ENCODE assay signal across 9 mouse cellular contexts in genomic region chr3:21564847-21565485, GRCm38 (mm10).
DNase-seq lines count a peak whose midpoint lies in the region; ATAC-seq and TF ChIP-seq lines count a peak whose summit lies in the region.
"Had no signal": no experiment of that assay in that cellular context is flagged by ENCODE, and none has a peak within 500 bp of the region (broad histone marks: within the 10 kb centered on the region; RNA-seq: fewer than 3 reads in every experiment).

No protein-coding gene starts in this region.

- no peak overlapping the region for H3K9ac ChIP-seq in forebrain, embryonic 13.5 days
- H3K9ac ChIP-seq in hindbrain, embryonic 12.5 days: no peak overlapping the region
- H3K9ac ChIP-seq in midbrain, postnatal 0 days (replicated peaks; ENCODE audit: low read length, poor library complexity, severe bottlenecking): no peak overlapping the region
- H3K9ac ChIP-seq in intestine, postnatal 0 days (ENCODE audit: low read depth, low read length): no peak overlapping the region

- H3K4me3 ChIP-seq in left cerebral cortex, adult 2 months: no peak overlapping the region
- H3K4me3 ChIP-seq in forebrain, embryonic 13.5 days: no peak overlapping the region
- H3K4me3 ChIP-seq in hindbrain, embryonic 12.5 days: no peak overlapping the region
- no peak overlapping the region for H3K4me3 ChIP-seq in midbrain, postnatal 0 days (ENCODE audit: low read depth, low read length)
- no peak overlapping the region for H3K4me3 ChIP-seq in intestine, postnatal 0 days (ENCODE audit: low read depth, low read length)

- no peaks in the 10 kb centered on the region for H3K36me3 ChIP-seq in forebrain, embryonic 13.5 days (ENCODE audit: poor library complexity, severe bottlenecking)
- no peaks in the 10 kb centered on the region for H3K36me3 ChIP-seq in hindbrain, embryonic 12.5 days
- no peaks in the 10 kb centered on the region for H3K36me3 ChIP-seq in midbrain, postnatal 0 days (ENCODE audit: insufficient read depth, low read length)
- H3K36me3 ChIP-seq in intestine, postnatal 0 days (ENCODE audit: control insufficient read depth, insufficient read depth): no peaks in the 10 kb centered on the region

- H3K4me1 ChIP-seq in forebrain, embryonic 13.5 days: peaks cover 19% of the 10 kb centered on the region
- peaks cover 13% of the 10 kb centered on the region for H3K4me1 ChIP-seq in hindbrain, embryonic 12.5 days
- H3K4me1 ChIP-seq in midbrain, postnatal 0 days (ENCODE audit: insufficient read depth, low read length): no peaks in the 10 kb centered on the region; the same call in 1 of the 2 replicates
- H3K4me1 ChIP-seq in intestine, postnatal 0 days (replicated peaks; ENCODE audit: control insufficient read depth, insufficient read depth, low read length): no peaks in the 10 kb centered on the region

- no peak for TF ChIP-seq CTCF in left cerebral cortex, adult 2 months (IDR thresholded peaks at IDR 0.05)
- no peak for TF ChIP-seq CTCF in midbrain, postnatal 0 days (IDR thresholded peaks at IDR 0.05)
- TF ChIP-seq CTCF in intestine, postnatal 0 days (IDR thresholded peaks at IDR 0.05; ENCODE audit: low read depth): no peak

- ATAC-seq in forebrain, embryonic 13.5 days: no peak
- ATAC-seq in hindbrain, embryonic 12.5 days (ENCODE audit: low FRiP score): no peak; the same call in 1 of the 2 replicates
- ATAC-seq in midbrain, postnatal 0 days (ENCODE audit: low FRiP score): no peak
- ATAC-seq in intestine, postnatal 0 days: no peak

- intact Hi-C loops in left cerebral cortex, adult 2 months (cut with DNase I): loop anchor here (5.0 to 10.0 kb wide), 6 partner anchors 68 to 908 kb away; partner anchors contain the start of gene Tbl1xr1
- intact Hi-C loops in left cerebral cortex, postnatal 36 days (cut with DNase I): loop anchor here (5.0 to 10.0 kb wide), 4 partner anchors 88 to 910 kb away; no protein-coding TSS in a partner anchor

- no peaks in the 10 kb centered on the region for H3K27me3 ChIP-seq in forebrain, embryonic 13.5 days
- no peaks in the 10 kb centered on the region for H3K27me3 ChIP-seq in hindbrain, embryonic 12.5 days
- no peaks in the 10 kb centered on the region for H3K27me3 ChIP-seq in midbrain, postnatal 0 days (ENCODE audit: insufficient read depth, low read length)
- no peaks in the 10 kb centered on the region for H3K27me3 ChIP-seq in intestine, postnatal 0 days (replicated peaks; ENCODE audit: control insufficient read depth, insufficient read depth, low read length)

- no peak overlapping the region for H3K4me2 ChIP-seq in forebrain, embryonic 13.5 days
- no peak overlapping the region for H3K4me2 ChIP-seq in hindbrain, embryonic 12.5 days (replicated peaks)
- no peak overlapping the region for H3K4me2 ChIP-seq in midbrain, postnatal 0 days (ENCODE audit: low read depth, low read length, poor library complexity, severe bottlenecking)
- no peak overlapping the region for H3K4me2 ChIP-seq in intestine, postnatal 0 days (replicated peaks; ENCODE audit: low read depth)

- H3K9me3 ChIP-seq in forebrain, embryonic 13.5 days (replicated peaks): no peaks in the 10 kb centered on the region
- H3K9me3 ChIP-seq in hindbrain, embryonic 12.5 days (replicated peaks): no peaks in the 10 kb centered on the region
- H3K9me3 ChIP-seq in midbrain, postnatal 0 days (ENCODE audit: low read length): no peaks in the 10 kb centered on the region
- no peaks in the 10 kb centered on the region for H3K9me3 ChIP-seq in intestine, postnatal 0 days (ENCODE audit: control insufficient read depth)

- H3K27ac ChIP-seq in left cerebral cortex, adult 2 months: peak overlapping the region; percentile 82
- H3K27ac ChIP-seq in forebrain, embryonic 13.5 days: peak overlapping the region; percentile 73
- H3K27ac ChIP-seq in hindbrain, embryonic 12.5 days: peak overlapping the region; percentile 49
- H3K27ac ChIP-seq in midbrain, postnatal 0 days (ENCODE audit: low read depth, low read length): peak overlapping the region; percentile 68; the same call in 1 of the 2 replicates
- no peak overlapping the region for H3K27ac ChIP-seq in intestine, postnatal 0 days (ENCODE audit: low read depth, low read length)
- H3K27ac ChIP-seq: macrophage had no signal

- DNase-seq in left cerebral cortex, adult 2 months (ENCODE audit: extremely low spot score in 1 of 2, low spot score in 2 of 2): no peak
- no peak for DNase-seq in left cerebral cortex, postnatal 36 days (ENCODE audit: low spot score in 2 of 2)
- DNase-seq in midbrain, postnatal 0 days (ENCODE audit: low spot score): no peak
- no peak for DNase-seq in ovary, postnatal 36 days (ENCODE audit: low spot score)
- DNase-seq: thymus, adult 18-20 months had no signal

- WGBS in forebrain, embryonic 13.5 days: 49% methylated on average over 4 of the region's 4 CpGs
- 44% methylated on average over 4 of the region's 4 CpGs for WGBS in hindbrain, embryonic 12.5 days
- 31% methylated on average over 4 of the region's 4 CpGs for WGBS in midbrain, postnatal 0 days
- WGBS in intestine, postnatal 0 days: 70% methylated on average over 4 of the region's 4 CpGs
